Mouse (Mus musculus) forebrain, postnatal 0 days (tissue): ENCODE measurements at regions not wholly inside any gene's neighbourhood (a gene's known extent, or its start where the extent isn't known, plus 50 kb on each side); places are given as distances from the start of the nearest gene placed in this dataset.

Experiments used
- ATAC-seq: fragments of 200-750 bp; cut with Nextera tagmentation; 2 replicates; pipeline ENCODE4 v1.8.0; 2017; ENCODE audit warnings: mild to moderate bottlenecking, moderate library complexity
- DNase-seq: peaks from one replicate; pipeline ENCODE4 v3.0.0-alpha.2; 2015
- H3K27ac ChIP-seq: fragments of 300-500 bp; sonication (generic); 2 replicates; pipeline ENCODE4 v1.5.1; 2014; ENCODE audit warnings: low read depth, mild to moderate bottlenecking, antibody characterized with exemption, low read length, moderate library complexity, mixed read lengths
- H3K27me3 ChIP-seq: fragments of 300-500 bp; sonication (generic); 2 replicates; pipeline ENCODE4 v1.6.1; 2014; ENCODE audit warnings: mild to moderate bottlenecking, low read length, mixed read lengths; ENCODE audit not compliant: insufficient read depth
- H3K36me3 ChIP-seq: fragments of 300-500 bp; sonication (generic); 2 replicates; pipeline ENCODE4 v1.6.1; 2014; ENCODE audit warnings: mild to moderate bottlenecking, moderate library complexity; ENCODE audit not compliant: insufficient read depth
- H3K4me1 ChIP-seq: fragments of 300-500 bp; sonication (generic); 2 replicates; pipeline ENCODE4 v1.6.1; 2014; ENCODE audit warnings: antibody characterized with exemption; ENCODE audit not compliant: insufficient read depth
- H3K4me2 ChIP-seq: fragments of 300-500 bp; sonication (generic); 2 replicates; pipeline ENCODE4 v1.6.1; 2014; ENCODE audit warnings: low read depth, mild to moderate bottlenecking, moderate library complexity
- H3K4me3 ChIP-seq: fragments of 300-500 bp; sonication (generic); 2 replicates; pipeline ENCODE4 v1.5.1; 2014; ENCODE audit warnings: low read depth, low read length, mixed read lengths
- H3K9ac ChIP-seq: fragments of 300-500 bp; sonication (generic); 2 replicates; pipeline ENCODE4 v1.6.1; 2014; ENCODE audit warnings: mild to moderate bottlenecking
- H3K9me3 ChIP-seq: fragments of 300-500 bp; sonication (generic); 2 replicates; pipeline ENCODE4 v1.6.1; 2016; ENCODE audit warnings: low read length
- CTCF ChIP-seq: sonication (generic); IDR thresholded peaks from 2 replicates; pipeline ENCODE4 v1.5.1; 2016; ENCODE audit warnings: antibody characterized with exemption, control low read depth, low read depth
- WGBS: fragments of 180-500 bp; shearing (Covaris S2); extraction: QIAGEN DNeasy Blood & Tissue Kit; methylation state at CpG from one replicate; pipeline ENCODE4 v1.1.7; 2014; 5-methylcytosine and 5-hydroxymethylcytosine counted together

DNA sequence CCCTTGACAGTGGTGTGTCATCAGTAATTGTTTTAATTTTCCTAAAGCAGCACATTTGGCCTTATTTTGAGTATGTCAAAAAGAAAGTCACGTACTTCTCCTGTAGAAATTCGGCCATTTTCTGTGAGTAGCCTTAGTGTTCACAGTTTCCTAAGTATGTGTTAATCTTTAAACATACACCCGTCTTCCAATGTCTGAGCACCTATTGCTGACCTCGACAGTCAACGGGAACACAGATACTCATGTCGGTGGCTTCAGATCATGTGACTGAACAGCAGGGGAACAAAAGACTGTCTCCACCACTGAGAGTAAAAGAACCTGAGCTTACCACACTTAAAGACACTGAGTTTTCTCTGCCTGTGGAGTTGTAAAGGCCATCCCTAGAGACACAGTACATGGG, 59.8 kb upstream of the Ccn2 start:
- DNase-seq (no peak), ATAC-seq (no peak)
- no peaks in the 10 kb centered on the region for H3K36me3 ChIP-seq
- H3K27me3 ChIP-seq: no peaks in the 10 kb centered on the region
- no peak for TF ChIP-seq CTCF
- no peaks in the 10 kb centered on the region for H3K4me1 ChIP-seq
- H3K4me3 ChIP-seq: no peak overlapping the region
- H3K27ac ChIP-seq: no peak overlapping the region
- WGBS: 85% methylated on average over 6 of the region's 6 CpGs
- H3K9ac ChIP-seq: no peak overlapping the region
- H3K4me2 ChIP-seq: no peak overlapping the region
- H3K9me3 ChIP-seq: no peaks in the 10 kb centered on the region

GRCm38 (mm10) chr10:24541990-24542389, 53.3 kb upstream of the Ccn2 start:
- H3K4me2 ChIP-seq: no peak overlapping the region
- no peak overlapping the region for H3K9ac ChIP-seq
- no peak for DNase-seq
- H3K9me3 ChIP-seq: no peaks in the 10 kb centered on the region
- H3K4me1 ChIP-seq: no peaks in the 10 kb centered on the region
- WGBS: 88% methylated on average over 4 of the region's 4 CpGs
- no peak overlapping the region for H3K27ac ChIP-seq
- no peak for ATAC-seq
- H3K36me3 ChIP-seq: no peaks in the 10 kb centered on the region
- H3K27me3 ChIP-seq: no peaks in the 10 kb centered on the region
- TF ChIP-seq CTCF: no peak
- no peak overlapping the region for H3K4me3 ChIP-seq
